Mouse (Mus musculus): ENCODE data around the gene Clca2.

Clca2 gene

GRCm38 (mm10) chr3:145099291-145099690 is at the start of gene Clca2:
Gene Clca2 (minus strand): TSS chr3:145099443.
- no peak for DNase-seq

GRCm38 (mm10) chr3:145147952-145148351 is 48.7 kb upstream of the Clca2 start:
- DNase-seq = no peak

- no peak for DNase-seq
These were observed 48.2 kb upstream of the Clca2 start for GRCm38 (mm10) chr3:145147483-145147882.

- no peak for DNase-seq
These were observed 47.6 kb upstream of the Clca2 start for GRCm38 (mm10) chr3:145146871-145147270.

GRCm38 (mm10) chr3:145143856-145144255 is 44.6 kb upstream of the Clca2 start:
- DNase-seq = no peak

GRCm38 (mm10) chr3:145142925-145143324 is 43.7 kb upstream of the Clca2 start:
- DNase-seq = no peak

GRCm38 (mm10) chr3:145140236-145140635 is 41.0 kb upstream of the Clca2 start:
- no peak for DNase-seq

- DNase-seq = peak; percentile 28
These were observed 32.1 kb upstream of the Clca2 start for GRCm38 (mm10) chr3:145131210-145131868.

GRCm38 (mm10) chr3:145129356-145129755 is 30.1 kb upstream of the Clca2 start:
- no peak for DNase-seq

- no peak for DNase-seq
These were observed 27.4 kb upstream of the Clca2 start for GRCm38 (mm10) chr3:145126618-145127017.

- no peak for DNase-seq
These were observed 20.2 kb upstream of the Clca2 start for GRCm38 (mm10) chr3:145119425-145119824.

- no peak for DNase-seq
These were observed 19.7 kb upstream of the Clca2 start for GRCm38 (mm10) chr3:145119002-145119358.

- DNase-seq = peak; percentile 98
These were observed 19.2 kb upstream of the Clca2 start, which contains the start of gene Odf2l for GRCm38 (mm10) chr3:145118254-145119001. Gene Odf2l (plus strand): TSS chr3:145118588.

GRCm38 (mm10) chr3:145117637-145118036 is 18.4 kb upstream of the Clca2 start:
- DNase-seq = no peak

- DNase-seq = no peak
These were observed 15.9 kb upstream of the Clca2 start for GRCm38 (mm10) chr3:145115169-145115568.

- DNase-seq = no peak
These were observed 6.7 kb upstream of the Clca2 start for GRCm38 (mm10) chr3:145105773-145106504.

- DNase-seq = no peak
These were observed 6.0 kb upstream of the Clca2 start for GRCm38 (mm10) chr3:145105076-145105772.

GRCm38 (mm10) chr3:145103770-145104169 is 4.5 kb upstream of the Clca2 start:
- DNase-seq = no peak

GRCm38 (mm10) chr3:145103321-145103720 is 4.1 kb upstream of the Clca2 start:
- no peak for DNase-seq

GRCm38 (mm10) chr3:145101891-145102555 is 2.8 kb upstream of the Clca2 start:
- DNase-seq = peak; percentile 73

- DNase-seq = no peak
These were observed 11.2 kb downstream of the Clca2 start for GRCm38 (mm10) chr3:145087857-145088598.

GRCm38 (mm10) chr3:145086180-145086579 is 13.1 kb downstream of the Clca2 start:
- no peak for DNase-seq
